Mouse (Mus musculus): ENCODE data around the gene Rapgef3. TPM values are rescaled to one million over a fixed set of nuclear protein-coding genes. Genes with fewer than 3 reads are reported as not detected.
A peak's percentile ranks its signal among the peaks of the same experiment; 100 is the strongest.

Gene Rapgef3
- total and polyA plus RNA-seq, 3 experiments, result 2.5 to 3.4 (median 3.2) TPM

DNA sequence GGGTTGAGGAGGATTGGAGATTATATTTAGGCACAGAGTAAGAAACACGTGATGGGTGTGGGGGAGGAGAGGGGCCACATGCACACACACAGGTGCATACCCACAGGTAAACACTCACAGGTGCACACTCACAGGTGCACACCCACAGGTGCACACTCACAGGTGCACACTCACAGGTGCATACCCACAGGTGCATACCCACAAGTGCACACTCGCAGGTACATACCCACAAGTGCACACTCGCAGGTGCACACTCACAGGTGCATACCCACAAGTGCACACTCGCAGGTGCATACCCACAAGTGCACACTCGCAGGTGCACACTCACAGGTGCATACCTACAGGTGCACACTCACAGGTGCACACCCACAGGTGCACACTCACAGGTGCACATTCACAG, 42.6 kb upstream of the Rapgef3 start:
- no peaks in the 10 kb centered on the region for H3K27me3 ChIP-seq (replicated peaks)
- H3K9me3 ChIP-seq (replicated peaks; ENCODE audit: low read length), result no peaks in the 10 kb centered on the region
- in situ Hi-C loops (cut with MboI; ENCODE audit: low pct_ligation_motif_present, low pct_unique_long_range_greater_than_20kb, low sequenced_read_pairs) (no loop called here), dilution Hi-C loops (cut with MboI; ENCODE audit: extremely low pct_ligation_motif_present, extremely low pct_unique_long_range_greater_than_20kb, low sequenced_read_pairs) (no loop called here)
- peak overlapping the region in 1 of 3 experiments; percentile 15 for H3K4me3 ChIP-seq (replicated peaks in 1 of 3; ENCODE audit: low read depth in 2 of 3, low read length in 2 of 3, poor library complexity in 1 of 3)
- peaks cover 64 to 97% of the 10 kb centered on the region in 2 experiments for H3K36me3 ChIP-seq (replicated peaks in 1 of 2; ENCODE audit: control insufficient read depth in 1 of 2, insufficient read depth in 1 of 2, low read length in 1 of 2)
- H3K79me2 ChIP-seq (replicated peaks; ENCODE audit: control insufficient read depth, extremely low read depth, insufficient read depth, poor library complexity, severe bottlenecking), result peaks cover 2% of the 10 kb centered on the region; the same call in 1 of the 2 replicates
- TF ChIP-seq ZKSCAN1 (IDR thresholded peaks at IDR 0.05; ENCODE audit: borderline replicate concordance, low read depth, low read length) (no peak), SMC3 (IDR thresholded peaks at IDR 0.05; ENCODE audit: low read depth, low read length) (no peak), NRF1 (IDR thresholded peaks at IDR 0.05; ENCODE audit: low read depth, low read length) (no peak), TCF12 (IDR thresholded peaks at IDR 0.05; ENCODE audit: low read depth, low read length) (peak; percentile 51; the same call in 1 of the 2 replicates)
- H3K4me1 ChIP-seq (ENCODE audit: control insufficient read depth in 1 of 2, insufficient read depth in 2 of 2), result peaks cover 8 to 37% of the 10 kb centered on the region in 2 experiments; a peak in 3 of 4 replicates
- no peak overlapping the region for H3K27ac ChIP-seq (ENCODE audit: insufficient read depth, low read depth)
- DNase-seq (ENCODE audit: extremely low read depth), result no peak
- H3K4me2 ChIP-seq (ENCODE audit: insufficient read depth, low read depth, poor library complexity, severe bottlenecking), result no peak overlapping the region
- H3K9ac ChIP-seq (ENCODE audit: insufficient read depth, low read depth), result no peak overlapping the region

DNA sequence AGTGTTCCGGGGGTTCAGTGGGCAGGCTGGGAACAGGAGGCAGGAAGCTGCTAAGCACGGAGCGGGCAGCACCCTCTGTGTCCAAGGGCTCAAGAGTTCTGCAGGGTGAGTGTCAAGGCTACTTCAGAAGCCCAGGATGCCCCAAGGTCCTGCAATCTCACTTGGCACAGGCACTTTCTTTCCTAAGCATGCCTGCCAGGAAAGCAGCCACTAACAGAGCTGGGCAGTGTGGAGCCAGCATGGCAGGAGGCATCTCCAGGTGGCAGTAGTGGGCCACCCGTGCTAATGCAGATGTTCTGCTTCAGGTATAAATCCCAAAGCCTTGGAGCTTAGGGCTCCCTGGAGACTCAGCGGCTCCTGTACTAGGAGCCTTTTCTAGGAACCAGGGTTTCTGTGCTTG, 42.2 kb upstream of the Rapgef3 start:
- in situ Hi-C loops (cut with MboI; ENCODE audit: low pct_ligation_motif_present, low pct_unique_long_range_greater_than_20kb, low sequenced_read_pairs), result no loop called here
- Histone ChIP-seq H3K36me3 (replicated peaks in 1 of 2; ENCODE audit: control insufficient read depth in 1 of 2, insufficient read depth in 1 of 2, low read length in 1 of 2) (peaks cover 64 to 95% of the 10 kb centered on the region in 2 experiments), H3K9me3 (replicated peaks; ENCODE audit: low read length) (no peaks in the 10 kb centered on the region), H3K9ac (ENCODE audit: insufficient read depth, low read depth) (no peak overlapping the region), H3K4me2 (ENCODE audit: insufficient read depth, low read depth, poor library complexity, severe bottlenecking) (no peak overlapping the region), H3K79me2 (replicated peaks; ENCODE audit: control insufficient read depth, extremely low read depth, insufficient read depth, poor library complexity, severe bottlenecking) (peaks cover 2% of the 10 kb centered on the region; the same call in 1 of the 2 replicates), H3K27me3 (replicated peaks) (no peaks in the 10 kb centered on the region), H3K4me1 (ENCODE audit: control insufficient read depth in 1 of 2, insufficient read depth in 2 of 2) (peaks cover 6 to 35% of the 10 kb centered on the region in 2 experiments; a peak in 3 of 4 replicates), H3K27ac (ENCODE audit: insufficient read depth, low read depth) (no peak overlapping the region), H3K4me3 (replicated peaks in 1 of 3; ENCODE audit: low read depth in 2 of 3, low read length in 2 of 3, poor library complexity in 1 of 3) (no peak overlapping the region)
- no peak for DNase-seq (ENCODE audit: extremely low read depth)
- dilution Hi-C loops (cut with MboI; ENCODE audit: extremely low pct_ligation_motif_present, extremely low pct_unique_long_range_greater_than_20kb, low sequenced_read_pairs), result no loop called here
- TF ChIP-seq POLR2A (IDR thresholded peaks at IDR 0.05; ENCODE audit: low read depth, low read length), result no peak
- peak in 1 of 2 experiments; percentile 76; a peak in 2 of 4 replicates for TF ChIP-seq CTCF (conservative IDR thresholded peaks at IDR 0.05 in 1 of 2, IDR thresholded peaks at IDR 0.05 in 1 of 2; ENCODE audit: low read depth in 2 of 2, low read length in 2 of 2)
- TF ChIP-seq UBTF (IDR thresholded peaks at IDR 0.05; ENCODE audit: low read depth, low read length), result no peak
- TF ChIP-seq KAT2A (IDR thresholded peaks at IDR 0.05; ENCODE audit: insufficient replicate concordance, low read length), result no peak
- no peak for TF ChIP-seq RCOR1 (conservative IDR thresholded peaks at IDR 0.05; ENCODE audit: low read depth, low read length)
- no peak for TF ChIP-seq ZNF384 (IDR thresholded peaks at IDR 0.05; ENCODE audit: low read depth, low read length)
- no peak for TF ChIP-seq E2F4 (IDR thresholded peaks at IDR 0.05; ENCODE audit: insufficient replicate concordance, low read depth, low read length)
- TF ChIP-seq ZC3H11A (IDR thresholded peaks at IDR 0.05; ENCODE audit: low read depth, low read length), result peak; percentile 38
- TF ChIP-seq SMC3 (IDR thresholded peaks at IDR 0.05; ENCODE audit: low read depth, low read length), result peak; percentile 88
- TF ChIP-seq RAD21 (IDR thresholded peaks at IDR 0.05; ENCODE audit: low read depth, low read length), result peak; percentile 69
- no peak for TF ChIP-seq MAFK (IDR thresholded peaks at IDR 0.05; ENCODE audit: insufficient replicate concordance, low read length)
- no peak for TF ChIP-seq TBP (conservative IDR thresholded peaks at IDR 0.05; ENCODE audit: low read depth, low read length)
